Mouse (Mus musculus) liver, postnatal 0 days (tissue): ENCODE measurements around the gene Ccer2. TPM values are rescaled to one million over a fixed set of nuclear protein-coding genes. Genes with fewer than 3 reads are reported as not detected.

Source experiments
- ATAC-seq: fragments of 200-750 bp; cut with Nextera tagmentation; 2 replicates; pipeline ENCODE4 v1.8.0; 2017; ENCODE audit warnings: mild to moderate bottlenecking, moderate library complexity
- DNase-seq: peaks from one replicate; pipeline ENCODE4 v3.0.0-alpha.2; 2016
- H3K27ac ChIP-seq: fragments of 300-500 bp; sonication (generic); 2 replicates; pipeline ENCODE4 v1.5.1; 2014; ENCODE audit warnings: antibody characterized with exemption, moderate library complexity, mild to moderate bottlenecking, low read depth
- H3K27me3 ChIP-seq: fragments of 300-500 bp; sonication (generic); 2 replicates; pipeline ENCODE4 v1.6.1; 2014; ENCODE audit warnings: low read length, control low read depth, mixed read lengths; ENCODE audit not compliant: insufficient read depth
- H3K36me3 ChIP-seq: fragments of 300-500 bp; sonication (generic); replicated peaks from 2 replicates; pipeline ENCODE4 v1.6.1; 2014; ENCODE audit warnings: mild to moderate bottlenecking, control low read depth, low read length, moderate library complexity, mixed read lengths; ENCODE audit not compliant: insufficient read depth
- H3K4me1 ChIP-seq: fragments of 300-500 bp; sonication (generic); 2 replicates; pipeline ENCODE4 v1.6.1; 2014; ENCODE audit warnings: antibody characterized with exemption, mild to moderate bottlenecking, control low read depth; ENCODE audit not compliant: insufficient read depth
- H3K4me2 ChIP-seq: fragments of 300-500 bp; sonication (generic); 2 replicates; pipeline ENCODE4 v1.6.1; 2014; ENCODE audit warnings: low read depth, mild to moderate bottlenecking, low read length, moderate library complexity, mixed read lengths
- H3K4me3 ChIP-seq: fragments of 300-500 bp; sonication (generic); 2 replicates; pipeline ENCODE4 v1.5.1; 2014; ENCODE audit warnings: low read depth, low read length
- H3K9ac ChIP-seq: fragments of 300-500 bp; sonication (generic); replicated peaks from 2 replicates; pipeline ENCODE4 v1.6.1; 2014; ENCODE audit warnings: mild to moderate bottlenecking, moderate library complexity
- H3K9me3 ChIP-seq: fragments of 300-500 bp; sonication (generic); 2 replicates; pipeline ENCODE4 v1.6.1; 2016; ENCODE audit warnings: mild to moderate bottlenecking, control low read depth, low read length, mixed read lengths
- CTCF ChIP-seq: sonication (generic); IDR thresholded peaks from 2 replicates; pipeline ENCODE4 v1.5.1; 2016; ENCODE audit warnings: antibody characterized with exemption, low read depth
- EP300 ChIP-seq: IDR thresholded peaks from 2 replicates; pipeline ENCODE4 v1.6.1; 2016; ENCODE audit warnings: antibody characterized with exemption, low read depth, mild to moderate bottlenecking
- WGBS: fragments of 180-500 bp; shearing (Covaris S2); extraction: QIAGEN DNeasy Blood & Tissue Kit; methylation state at CpG from one replicate; pipeline ENCODE4 v1.1.7; 2014; ENCODE audit not compliant: insufficient replicate concordance; 5-methylcytosine and 5-hydroxymethylcytosine counted together
- polyA plus RNA-seq: library from polyadenylated mRNA; unstranded; fragments of >200 nt; fragmentation: Nextera tagmentation; extraction: Ambion mirVana; gene quantifications from 2 replicates; pipeline ENCODE4 v1.2.1, GENCODE M21; 2015

Ccer2 gene
- polyA plus RNA-seq, 1 experiment from 2014 or later: not detected

GRCm38 (mm10) chr7:28740949-28741348 lies 15.0 kb upstream of the Ccer2 start:
- H3K27me3 ChIP-seq: no peaks in the 10 kb centered on the region
- H3K4me2 ChIP-seq: peak overlapping the region; percentile 89
- no peaks in the 10 kb centered on the region for H3K9me3 ChIP-seq
- peak overlapping the region; percentile 87 for H3K27ac ChIP-seq
- ATAC-seq: no peak
- peak overlapping the region; percentile 90 for H3K9ac ChIP-seq
- peak overlapping the region; percentile 72 for H3K4me3 ChIP-seq
- no peak for TF ChIP-seq EP300
- TF ChIP-seq CTCF: no peak
- H3K4me1 ChIP-seq: peaks cover 16% of the 10 kb centered on the region
- WGBS: 31% methylated on average over 9 of the region's 9 CpGs
- peaks cover 3% of the 10 kb centered on the region for H3K36me3 ChIP-seq
- no peak for DNase-seq

- DNase-seq: no peak
Measured at GRCm38 (mm10) chr7:28741368-28741708, 14.6 kb upstream of the Ccer2 start.

GRCm38 (mm10) chr7:28741709-28742438 lies 14.1 kb upstream of the Ccer2 start, which contains the start of the genes Mrps12 and Sars2:
Gene Mrps12 (minus strand): TSS chr7:28741820.
Gene Sars2 (plus strand): TSS chr7:28741992.
- Histone ChIP-seq H3K4me2 (peak within 1 kb of the TSS; percentile 89), H3K4me1 (peaks cover 16% of the 10 kb centered on the region), H3K27ac (peak within 1 kb of the TSS; percentile 87), H3K9me3 (no peaks in the 10 kb centered on the region), H3K36me3 (peaks cover 7% of the 10 kb centered on the region), H3K27me3 (no peaks in the 10 kb centered on the region), H3K9ac (peak within 1 kb of the TSS; percentile 90), H3K4me3 (peak within 1 kb of the TSS; percentile 72)
- TF ChIP-seq EP300 (no peak), CTCF (peak; percentile 97)
- peak; percentile 96 for DNase-seq
- WGBS: under 1% methylated on average over 39 of the region's 39 CpGs
- ATAC-seq: peak; percentile 97

More at GRCm38 (mm10) chr7:28741368-28741708, 14.6 kb upstream of the Ccer2 start:
- Histone ChIP-seq H3K36me3 (peaks cover 7% of the 10 kb centered on the region), H3K4me2 (peak overlapping the region; percentile 89), H3K4me1 (peaks cover 16% of the 10 kb centered on the region), H3K27me3 (no peaks in the 10 kb centered on the region), H3K4me3 (peak overlapping the region; percentile 72), H3K27ac (peak overlapping the region; percentile 87), H3K9ac (peak overlapping the region; percentile 90), H3K9me3 (no peaks in the 10 kb centered on the region)
- peak; percentile 16 for ATAC-seq
- WGBS: under 1% methylated on average over 11 of the region's 13 CpGs
- TF ChIP-seq CTCF (no peak), EP300 (no peak)

- Histone ChIP-seq H3K4me3 (no peak overlapping the region), H3K27me3 (no peaks in the 10 kb centered on the region), H3K27ac (no peak overlapping the region), H3K9me3 (no peaks in the 10 kb centered on the region), H3K36me3 (peaks cover 15% of the 10 kb centered on the region), H3K4me1 (no peaks in the 10 kb centered on the region), H3K4me2 (no peak overlapping the region), H3K9ac (no peak overlapping the region)
- ATAC-seq: no peak
- no peak for DNase-seq
- no peak for TF ChIP-seq CTCF
- TF ChIP-seq EP300: no peak
- WGBS: 86% methylated on average over 7 of the region's 7 CpGs
Measured at GRCm38 (mm10) chr7:28749935-28750334, 6.0 kb upstream of the Ccer2 start.

- Histone ChIP-seq H3K4me2 (no peak overlapping the region), H3K9me3 (no peaks in the 10 kb centered on the region), H3K27me3 (peaks cover 11% of the 10 kb centered on the region), H3K4me1 (peaks cover 3% of the 10 kb centered on the region; the same call in 1 of the 2 replicates), H3K9ac (no peak overlapping the region), H3K27ac (no peak overlapping the region), H3K36me3 (peaks cover 31% of the 10 kb centered on the region), H3K4me3 (no peak overlapping the region)
- ATAC-seq (no peak), DNase-seq (no peak)
- 89% methylated on average over 12 of the region's 13 CpGs for WGBS
- TF ChIP-seq EP300: no peak
- TF ChIP-seq CTCF: no peak
Measured at GRCm38 (mm10) chr7:28758623-28759022, 2.6 kb downstream of the Ccer2 start.

- H3K27me3 ChIP-seq: no peaks in the 10 kb centered on the region; the same call in 1 of the 2 replicates
- peaks cover 12% of the 10 kb centered on the region for H3K4me1 ChIP-seq
- no peaks in the 10 kb centered on the region for H3K9me3 ChIP-seq
- H3K27ac ChIP-seq: no peak overlapping the region
- no peak for DNase-seq
- TF ChIP-seq EP300: no peak
- ATAC-seq: no peak
- H3K4me2 ChIP-seq: no peak overlapping the region
- peaks cover 31% of the 10 kb centered on the region for H3K36me3 ChIP-seq
- WGBS: 84% methylated on average over 9 of the region's 9 CpGs
- H3K9ac ChIP-seq: no peak overlapping the region
- H3K4me3 ChIP-seq: no peak overlapping the region
Measured at GRCm38 (mm10) chr7:28761907-28762306, 5.9 kb downstream of the Ccer2 start.
